Mouse (Mus musculus) large intestine, adult 2 months (tissue): ENCODE data around the gene Zmynd11. TPM values are rescaled to one million over a fixed set of nuclear protein-coding genes. Genes with fewer than 3 reads are reported as not detected.
"Not testable (repeated sequence)": the region's sequence is repeated elsewhere in the genome, so short reads cannot be mapped to it uniquely, and the experiment has no call there.

Experiments used
- DNase-seq: peaks from one replicate; pipeline ENCODE4 v3.0.0-alpha.2; 2012; ENCODE audit warnings: low read depth, low spot score
- WGBS: fragments of 180-500 bp; shearing (Covaris S2); methylation state at CpG from one replicate; pipeline ENCODE4 v1.1.7; 2018; 5-methylcytosine and 5-hydroxymethylcytosine counted together
- polyA plus RNA-seq: library from polyadenylated mRNA; depleted of rRNA; stranded (reverse); fragments of >200 nt; gene quantifications from 2 replicates; pipeline ENCODE4 v1.2.3, GENCODE M21; 2012; rRNA removed

Gene Zmynd11
- 15.7 and 25.6 TPM in 2 replicates for polyA plus RNA-seq

GRCm38 (mm10) chr13:9764646-9765536, at the start of gene Zmynd11:
TSS of gene Zmynd11 (minus strand) at chr13:9765330.
- no peak for DNase-seq
- under 1% methylated on average over 98 of the region's 98 CpGs for WGBS

GRCm38 (mm10) chr13:9795889-9796631, 30.9 kb upstream of the Zmynd11 start:
- 20% methylated on average over 12 of the region's 12 CpGs for WGBS
- no peak for DNase-seq

- no peak for DNase-seq
- whole genome bisulfite sequencing, result 60% methylated on average over 3 of the region's 3 CpGs
Observed at GRCm38 (mm10) chr13:9786050-9786449, 20.9 kb upstream of the Zmynd11 start.

DNA sequence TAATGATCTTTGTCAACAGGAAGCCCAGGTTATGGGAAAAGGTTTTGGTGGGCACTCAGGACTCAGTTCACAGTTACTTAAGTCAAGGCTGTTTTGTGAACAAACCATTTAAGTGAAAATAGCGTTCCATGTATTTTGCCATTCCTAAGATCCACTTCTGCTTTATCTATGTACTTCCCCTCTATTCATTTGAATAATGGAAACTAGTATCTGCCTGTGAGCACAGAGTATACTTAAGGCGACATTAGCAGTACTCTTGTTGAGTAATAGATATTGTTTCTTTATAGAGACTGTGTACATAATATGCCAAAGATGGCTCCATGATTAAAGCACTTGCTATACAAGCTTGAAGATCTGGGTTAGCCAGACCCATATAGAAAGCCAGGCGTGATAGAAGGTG, 18.6 kb upstream of the Zmynd11 start:
- 79% methylated on average over 3 of the region's 3 CpGs for WGBS
- DNase-seq, result no peak

GRCm38 (mm10) chr13:9775901-9776300, 10.8 kb upstream of the Zmynd11 start:
- 47% methylated on average over 5 of the region's 5 CpGs for WGBS
- no peak for DNase-seq

DNA sequence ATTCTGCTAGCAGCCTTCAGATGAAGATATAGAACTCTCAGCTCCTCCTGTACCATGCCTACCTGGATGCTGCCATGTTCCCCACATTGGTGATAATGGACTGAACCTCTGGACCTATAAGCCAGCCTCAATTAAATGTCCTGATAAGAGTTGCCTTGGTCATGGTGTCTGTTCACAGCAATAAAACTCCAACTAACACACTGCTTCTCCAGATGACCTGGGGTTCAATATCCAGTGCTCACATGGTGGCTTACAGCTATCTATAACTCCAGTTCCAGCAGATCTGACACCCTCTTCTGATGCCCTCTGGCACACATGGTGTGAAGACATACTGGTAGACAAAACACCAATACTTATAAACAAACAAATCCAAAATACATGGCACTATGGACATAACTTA, 8.9 kb upstream of the Zmynd11 start:
- DNase-seq, result no peak

GRCm38 (mm10) chr13:9767279-9767678, 2.1 kb upstream of the Zmynd11 start:
- WGBS, result 58% methylated on average over 5 of the region's 5 CpGs

GRCm38 (mm10) chr13:9766497-9766896, 1.4 kb upstream of the Zmynd11 start:
- DNase-seq, result no peak
- WGBS, result 93% methylated on average over 1 of the region's 1 CpGs

More at GRCm38 (mm10) chr13:9767279-9767678, 2.1 kb upstream of the Zmynd11 start:
- DNase-seq, result no peak

DNA sequence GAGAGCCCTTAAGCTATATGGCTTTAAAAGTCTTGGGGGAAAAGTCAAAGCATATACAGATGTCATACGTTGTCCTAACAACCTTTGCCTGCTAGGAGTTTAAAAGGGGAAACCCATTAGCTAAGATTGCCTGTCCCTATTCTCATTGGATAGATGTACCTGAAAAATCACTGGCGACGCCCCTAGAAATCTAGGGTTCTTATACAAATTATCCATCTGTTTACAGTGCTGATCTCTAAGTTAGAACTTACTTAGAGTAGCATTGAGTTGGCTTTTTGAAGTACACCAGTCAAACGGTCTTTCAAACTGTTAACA, 364 bp upstream of the Zmynd11 start:
- 16% methylated on average over 4 of the region's 4 CpGs for WGBS
- no peak for DNase-seq

- WGBS, result 1% methylated on average over 87 of the region's 111 CpGs
- no peak for DNase-seq
Observed at GRCm38 (mm10) chr13:9763828-9764645, 1.1 kb downstream of the Zmynd11 start.

- DNase-seq, result no peak
- 1% methylated on average over 21 of the region's 21 CpGs for WGBS
Observed at GRCm38 (mm10) chr13:9763100-9763827, 1.9 kb downstream of the Zmynd11 start.

DNA sequence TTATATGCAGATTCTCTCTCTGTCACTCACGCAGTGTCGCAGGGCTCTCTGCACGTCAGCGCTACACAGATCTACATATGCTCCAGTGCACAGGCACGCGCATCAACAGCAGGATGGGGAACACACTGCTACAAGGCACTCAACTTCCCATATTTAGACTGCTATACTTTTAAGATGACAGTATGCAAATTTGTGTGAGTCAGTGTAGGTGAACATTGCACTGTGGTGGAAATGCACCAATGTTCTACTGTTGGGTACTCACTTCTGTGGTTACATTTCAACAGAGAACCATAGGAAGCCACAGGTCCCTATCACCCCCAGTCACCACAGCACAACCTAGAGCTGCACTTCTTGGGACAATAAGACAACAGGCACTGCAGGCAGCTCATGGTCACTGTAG, 5.1 kb downstream of the Zmynd11 start:
- DNase-seq, result no peak
- WGBS, result 80% methylated on average over 6 of the region's 6 CpGs

- WGBS, result 56% methylated on average over 9 of the region's 9 CpGs
- no peak for DNase-seq
Observed at GRCm38 (mm10) chr13:9757842-9758491, 7.2 kb downstream of the Zmynd11 start.

- 42% methylated on average over 3 of the region's 3 CpGs for WGBS
- no peak for DNase-seq
Observed at GRCm38 (mm10) chr13:9753706-9754105, 11.4 kb downstream of the Zmynd11 start.

GRCm38 (mm10) chr13:9750320-9750719, 14.8 kb downstream of the Zmynd11 start:
- DNase-seq, result no peak
- WGBS, result 35% methylated on average over 1 of the region's 1 CpGs

GRCm38 (mm10) chr13:9749796-9750195, 15.3 kb downstream of the Zmynd11 start:
- DNase-seq, result no peak
- whole genome bisulfite sequencing, result 51% methylated on average over 4 of the region's 4 CpGs

DNA sequence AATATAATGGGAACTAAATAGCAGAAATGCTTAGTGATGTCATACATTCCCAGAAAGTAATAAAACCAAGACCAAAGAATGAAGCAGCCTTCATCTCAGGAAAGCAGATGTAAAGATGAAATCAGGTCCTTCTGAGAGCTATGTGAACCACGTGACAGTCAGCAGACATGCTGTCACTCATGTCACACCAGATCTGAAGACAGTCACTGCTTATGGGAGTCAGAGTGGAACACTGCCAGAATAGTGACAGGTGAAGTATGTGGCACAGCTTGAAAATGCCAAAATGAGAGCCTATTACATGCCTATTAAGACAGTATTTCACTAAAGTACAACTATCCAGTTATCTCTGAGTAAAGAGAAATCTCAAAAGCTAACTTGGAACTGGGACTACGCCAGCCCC, 26.9 kb downstream of the Zmynd11 start:
- 78% methylated on average over 2 of the region's 2 CpGs for WGBS
- no peak for DNase-seq

DNA sequence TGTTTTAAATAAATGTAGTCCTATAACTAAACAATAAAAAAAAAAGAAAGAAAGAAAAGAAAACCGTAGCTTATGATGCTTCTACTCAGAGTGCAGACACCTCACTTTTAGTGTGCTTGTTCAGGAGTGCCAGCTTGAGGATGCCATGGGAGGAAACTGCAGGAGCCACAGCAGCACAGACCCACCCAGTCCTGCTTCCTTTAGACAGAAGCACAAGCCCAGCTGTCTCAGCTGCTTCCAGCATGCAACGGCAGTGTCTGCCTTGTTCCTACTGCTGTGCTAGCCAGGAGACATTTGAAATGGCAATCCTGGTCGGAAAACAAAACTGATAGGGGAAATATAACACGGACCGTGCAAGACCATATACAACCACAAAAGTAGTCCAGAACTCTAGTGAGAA, 28.1 kb downstream of the Zmynd11 start:
- WGBS, result 65% methylated on average over 5 of the region's 5 CpGs

DNA sequence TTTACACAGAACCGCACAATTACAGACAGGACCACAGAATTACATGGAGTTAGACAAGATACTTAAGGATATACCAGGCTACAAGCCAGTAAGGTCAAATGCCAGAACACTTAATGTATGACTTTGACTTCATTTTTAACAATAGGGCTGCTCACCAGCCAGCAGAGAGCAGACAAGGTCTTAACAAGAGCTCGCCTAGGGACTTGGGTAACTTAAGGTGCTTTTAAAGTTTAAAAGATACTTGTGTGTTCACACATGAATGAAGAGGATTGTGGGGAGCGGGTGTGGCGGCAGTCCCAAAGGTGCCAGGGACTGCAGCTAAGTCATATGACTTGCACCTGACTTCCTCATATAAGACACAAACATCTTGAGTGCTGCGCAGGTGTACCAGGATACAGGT, 32.9 kb downstream of the Zmynd11 start:
- DNase-seq, result not testable (repeated sequence)
- 95% methylated on average over 4 of the region's 5 CpGs for WGBS

More for the DNA sequence above, 28.1 kb downstream of the Zmynd11 start:
- no peak for DNase-seq
